Mouse (Mus musculus) MEL (cell line): ENCODE data around the gene Sstr3. TPM values are rescaled to one million over a fixed set of nuclear protein-coding genes. Genes with fewer than 3 reads are reported as not detected.
A peak's percentile ranks its signal among the peaks of the same experiment; 100 is the strongest.

Experiments
- DNase-seq: peaks from one replicate; pipeline ENCODE4 v3.0.0; 2011; ENCODE audit warnings: low read depth, low spot score
- H3K27ac ChIP-seq: 2 replicates; pipeline ENCODE4 v1.5.1; 2012; ENCODE audit warnings: low read depth, mild to moderate bottlenecking, control low read depth, low read length, moderate library complexity; ENCODE audit not compliant: control insufficient read depth
- H3K27me3 ChIP-seq, 2 experiments: fragments of 150-350 bp in 1 of 2; sonication (generic) in 1 of 2; 2 replicates each; pipeline ENCODE4 v1.6.1; 2012; ENCODE audit warnings: low read length in 2 of 2, mild to moderate bottlenecking in 2 of 2, improper control_type of control experiment in 1 of 2, moderate library complexity in 1 of 2; ENCODE audit not compliant: insufficient read depth in 2 of 2, control insufficient read depth in 1 of 2
- H3K36me3 ChIP-seq, 2 experiments: 2 replicates each; pipeline ENCODE4 v1.6.1; 2012 to 2014; ENCODE audit warnings: low read length in 2 of 2, improper control_type of control experiment in 1 of 2, inconsistent platforms in 1 of 2, mild to moderate bottlenecking in 1 of 2; ENCODE audit not compliant: insufficient read depth in 2 of 2, control insufficient read depth in 1 of 2
- H3K4me1 ChIP-seq, 2 experiments: fragments of 150-350 bp in 1 of 2; sonication (generic) in 1 of 2; 2 replicates each; pipeline ENCODE4 v1.6.1; 2012; ENCODE audit warnings: low read length in 2 of 2, improper control_type of control experiment in 1 of 2, mild to moderate bottlenecking in 1 of 2; ENCODE audit not compliant: insufficient read depth in 2 of 2, control insufficient read depth in 1 of 2
- H3K4me3 ChIP-seq, 2 experiments: fragments of 150-350 bp in 1 of 2; sonication (generic) in 1 of 2; 2 replicates each; pipeline ENCODE4 v1.5.1; 2012; ENCODE audit warnings: low read depth in 2 of 2, low read length in 2 of 2, mild to moderate bottlenecking in 2 of 2, moderate library complexity in 2 of 2, control low read depth in 1 of 2, improper control_type of control experiment in 1 of 2; ENCODE audit not compliant: control insufficient read depth in 1 of 2, insufficient read depth in 1 of 2
- H3K79me2 ChIP-seq: 2 replicates; pipeline ENCODE4 v1.6.1; 2012; ENCODE audit warnings: mild to moderate bottlenecking, low read length, moderate library complexity; ENCODE audit not compliant: control insufficient read depth, poor library complexity, insufficient read depth
- H3K9ac ChIP-seq: 2 replicates; pipeline ENCODE4 v1.6.1; 2012; ENCODE audit warnings: low read depth, mild to moderate bottlenecking, control low read depth, low read length, moderate library complexity; ENCODE audit not compliant: control insufficient read depth, poor library complexity, severe bottlenecking
- H3K9me3 ChIP-seq: fragments of 150-350 bp; sonication (generic); replicated peaks from 2 replicates; pipeline ENCODE4 v1.6.1; 2012; ENCODE audit warnings: mild to moderate bottlenecking, low read length, improper control_type of control experiment, moderate library complexity; ENCODE audit not compliant: insufficient read depth
- BHLHE40 ChIP-seq: IDR thresholded peaks from 2 replicates; pipeline ENCODE4 v1.6.1; 2012; ENCODE audit warnings: low read depth, mild to moderate bottlenecking, inconsistent platforms, low read length, improper control_type of control experiment, borderline replicate concordance
- CHD1 ChIP-seq: IDR thresholded peaks from 2 replicates; pipeline ENCODE4 v1.6.1; 2012; ENCODE audit warnings: low read depth, mild to moderate bottlenecking, inconsistent platforms, low read length, improper control_type of control experiment
- CHD2 ChIP-seq: IDR thresholded peaks from 2 replicates; pipeline ENCODE4 v1.6.1; 2011; ENCODE audit warnings: low read length, improper control_type of control experiment
- CTCF ChIP-seq, 3 experiments: IDR thresholded peaks in 2 of 3; conservative IDR thresholded peaks in 1 of 3; 2 replicates each; pipeline ENCODE4 v1.5.1; 2011 to 2012; ENCODE audit warnings: low read length in 3 of 3, low read depth in 2 of 3, mild to moderate bottlenecking in 2 of 3, improper control_type of control experiment in 1 of 3, inconsistent platforms in 1 of 3, mixed read lengths in 1 of 3, moderate library complexity in 1 of 3; ENCODE audit not compliant: control insufficient read depth in 1 of 3, insufficient read depth in 1 of 3, poor library complexity in 1 of 3, severe bottlenecking in 1 of 3
- E2F4 ChIP-seq: IDR thresholded peaks from 2 replicates; pipeline ENCODE4 v1.6.1; 2011; ENCODE audit warnings: low read depth, low read length, improper control_type of control experiment, borderline replicate concordance
- EP300 ChIP-seq, 2 experiments: IDR thresholded peaks; 2 replicates each; pipeline ENCODE4 v1.6.1; 2011; ENCODE audit warnings: improper control_type of control experiment in 2 of 2, low read length in 2 of 2, low read depth in 1 of 2, mild to moderate bottlenecking in 1 of 2
- GABPA ChIP-seq: IDR thresholded peaks from 2 replicates; pipeline ENCODE4 v1.6.1; 2012; ENCODE audit warnings: low read depth, mild to moderate bottlenecking, inconsistent platforms, low read length, improper control_type of control experiment, moderate library complexity
- GATA1 ChIP-seq: IDR thresholded peaks from 2 replicates; pipeline ENCODE4 v1.6.1; 2011; ENCODE audit warnings: low read depth, low read length, improper control_type of control experiment
- JUND ChIP-seq: IDR thresholded peaks from 2 replicates; pipeline ENCODE4 v1.6.1; 2011; ENCODE audit warnings: low read depth, mild to moderate bottlenecking, improper control_type of control experiment, low read length
- MAFK ChIP-seq: IDR thresholded peaks from 2 replicates; pipeline ENCODE4 v1.6.1; 2011; ENCODE audit warnings: low read depth, mild to moderate bottlenecking, low read length, improper control_type of control experiment, borderline replicate concordance
- MAZ ChIP-seq: IDR thresholded peaks from 2 replicates; pipeline ENCODE4 v1.6.1; 2012; ENCODE audit warnings: low read depth, mild to moderate bottlenecking, inconsistent platforms, low read length, improper control_type of control experiment
- MEF2A ChIP-seq: IDR thresholded peaks from 2 replicates; pipeline ENCODE4 v1.6.1; 2014; ENCODE audit warnings: low read depth, mild to moderate bottlenecking, inconsistent platforms, low read length, improper control_type of control experiment; ENCODE audit not compliant: poor library complexity, insufficient replicate concordance, severe bottlenecking; ENCODE audit errors: extremely low read depth
- MXI1 ChIP-seq: IDR thresholded peaks from 2 replicates; pipeline ENCODE4 v1.6.1; 2011; ENCODE audit warnings: mild to moderate bottlenecking, low read depth, low read length, improper control_type of control experiment
- MYB ChIP-seq: IDR thresholded peaks from 2 replicates; pipeline ENCODE4 v1.6.1; 2011; ENCODE audit warnings: mild to moderate bottlenecking, low read depth, low read length, improper control_type of control experiment
- MYC ChIP-seq: IDR thresholded peaks from 2 replicates; pipeline ENCODE4 v1.6.1; 2011; ENCODE audit warnings: low read depth, mild to moderate bottlenecking, low read length, improper control_type of control experiment, moderate library complexity
- NELFE ChIP-seq: IDR thresholded peaks from 2 replicates; pipeline ENCODE4 v1.6.1; 2011; ENCODE audit warnings: low read depth, low read length, improper control_type of control experiment
- NRF1 ChIP-seq: IDR thresholded peaks from 2 replicates; pipeline ENCODE4 v1.6.1; 2014; ENCODE audit warnings: low read depth, mild to moderate bottlenecking, inconsistent platforms, low read length, improper control_type of control experiment, moderate library complexity; ENCODE audit not compliant: poor library complexity, insufficient read depth, severe bottlenecking
- POLR2A ChIP-seq, 2 experiments: IDR thresholded peaks; 2 replicates each; pipeline ENCODE4 v1.6.1; 2011 to 2012; ENCODE audit warnings: low read length in 2 of 2, mild to moderate bottlenecking in 2 of 2, control low read depth in 1 of 2, improper control_type of control experiment in 1 of 2, low read depth in 1 of 2, moderate library complexity in 1 of 2; ENCODE audit not compliant: control insufficient read depth in 1 of 2, insufficient read depth in 1 of 2, poor library complexity in 1 of 2
- POLR2AphosphoS2 ChIP-seq: IDR thresholded peaks from 2 replicates; pipeline ENCODE4 v1.6.1; 2011; ENCODE audit warnings: low read length, improper control_type of control experiment
- POLR2AphosphoS5 ChIP-seq: IDR thresholded peaks from 2 replicates; pipeline ENCODE4 v1.6.1; 2012; ENCODE audit warnings: low read depth, borderline replicate concordance, mild to moderate bottlenecking, inconsistent platforms, low read length, moderate library complexity, mixed read lengths
- RAD21 ChIP-seq: IDR thresholded peaks from 2 replicates; pipeline ENCODE4 v1.6.1; 2011; ENCODE audit warnings: mild to moderate bottlenecking, low read depth, low read length, improper control_type of control experiment
- RCOR1 ChIP-seq: IDR thresholded peaks from 2 replicates; pipeline ENCODE4 v1.6.1; 2012; ENCODE audit warnings: low read depth, mild to moderate bottlenecking, inconsistent platforms, low read length, improper control_type of control experiment
- SIN3A ChIP-seq: IDR thresholded peaks from 2 replicates; pipeline ENCODE4 v1.6.1; 2012; ENCODE audit warnings: low read length, improper control_type of control experiment, inconsistent platforms
- SMC3 ChIP-seq: IDR thresholded peaks from 2 replicates; pipeline ENCODE4 v1.6.1; 2011; ENCODE audit warnings: low read depth, low read length, improper control_type of control experiment
- TAL1 ChIP-seq: IDR thresholded peaks from 2 replicates; pipeline ENCODE4 v1.6.1; 2012; ENCODE audit warnings: mild to moderate bottlenecking, inconsistent platforms, low read length, moderate library complexity, mixed read lengths
- TBP ChIP-seq: IDR thresholded peaks from 2 replicates; pipeline ENCODE4 v1.8.0; 2011; ENCODE audit warnings: low read depth, low read length, improper control_type of control experiment
- TCF12 ChIP-seq: IDR thresholded peaks from 2 replicates; pipeline ENCODE4 v1.6.1; 2014; ENCODE audit warnings: low read depth, mild to moderate bottlenecking, inconsistent platforms, low read length, improper control_type of control experiment, moderate library complexity
- USF2 ChIP-seq, 2 experiments: IDR thresholded peaks; 2 replicates each; pipeline ENCODE4 v1.6.1; 2011 to 2012; ENCODE audit warnings: improper control_type of control experiment in 2 of 2, low read length in 2 of 2, borderline replicate concordance in 1 of 2, inconsistent platforms in 1 of 2, low read depth in 1 of 2, mild to moderate bottlenecking in 1 of 2; ENCODE audit not compliant: insufficient read depth in 1 of 2
- ZC3H11A ChIP-seq: IDR thresholded peaks from 2 replicates; pipeline ENCODE4 v1.6.1; 2012; ENCODE audit warnings: low read depth, mild to moderate bottlenecking, inconsistent platforms, low read length, improper control_type of control experiment
- ZMIZ1 ChIP-seq: IDR thresholded peaks from 2 replicates; pipeline ENCODE4 v1.6.1; 2012; ENCODE audit warnings: low read depth, mild to moderate bottlenecking, inconsistent platforms, low read length, improper control_type of control experiment, moderate library complexity
- polyA plus RNA-seq, 2 experiments: library from polyadenylated mRNA; stranded (reverse) in 1 of 2; unstranded in 1 of 2; fragments of >175 nt in 1 of 2; fragments of >200 nt in 1 of 2; gene quantifications; 2 replicates each; pipeline versions ENCODE4 v1.2.1 to v1.2.4; 2012; ENCODE audit warnings: low replicate concordance in 2 of 2, low read depth in 1 of 2; ENCODE audit not compliant: insufficient read length in 2 of 2, insufficient read depth in 1 of 2, missing spikeins in 1 of 2
- total RNA-seq: library from RNA; depleted of rRNA; stranded (reverse); fragments of 300-350 nt; gene quantifications from 2 replicates; pipeline ENCODE4 v1.2.3, GENCODE M21; 2012

Sstr3 gene
- total and polyA plus RNA-seq, 3 experiments, result not detected

DNA sequence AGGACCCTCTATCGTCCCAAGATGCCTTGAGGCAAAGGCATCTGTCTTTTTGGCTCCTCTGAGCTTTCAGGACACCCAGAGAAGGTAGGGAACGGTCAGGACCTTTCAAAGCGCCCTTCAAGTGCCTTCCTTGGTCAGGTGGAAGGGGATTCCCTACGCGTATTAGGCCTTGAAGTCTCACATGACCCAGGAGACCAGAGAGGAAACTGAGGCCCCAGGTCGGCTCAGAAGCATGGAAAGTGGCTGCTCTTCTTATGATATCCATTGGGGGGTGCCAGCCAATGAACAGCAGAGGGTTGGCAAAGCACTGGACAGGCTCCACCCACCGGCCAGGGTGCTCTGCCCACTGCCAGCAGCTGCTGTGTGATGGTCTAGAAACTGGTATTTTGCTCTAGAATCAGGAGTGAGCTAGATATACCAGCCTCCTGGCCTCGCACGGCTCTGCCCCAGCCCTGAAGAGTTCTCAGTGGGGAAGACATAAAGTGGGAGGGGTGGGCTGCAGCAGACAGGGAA, 23.2 kb upstream of the Sstr3 start:
- H3K4me3 ChIP-seq, result no peak overlapping the region
- TF ChIP-seq SMC3, result no peak
- TF ChIP-seq E2F4, result no peak
- no peaks in the 10 kb centered on the region for H3K27me3 ChIP-seq
- H3K27ac ChIP-seq, result no peak overlapping the region
- no peak overlapping the region for H3K9ac ChIP-seq
- H3K4me1 ChIP-seq, result peaks cover 16 to 45% of the 10 kb centered on the region in 2 experiments
- peaks cover 10 to 38% of the 10 kb centered on the region in 2 experiments; a peak in 3 of 4 replicates for H3K36me3 ChIP-seq
- DNase-seq, result peak; percentile 26
- peaks cover 18% of the 10 kb centered on the region for H3K79me2 ChIP-seq
- no peaks in the 10 kb centered on the region for H3K9me3 ChIP-seq

DNA sequence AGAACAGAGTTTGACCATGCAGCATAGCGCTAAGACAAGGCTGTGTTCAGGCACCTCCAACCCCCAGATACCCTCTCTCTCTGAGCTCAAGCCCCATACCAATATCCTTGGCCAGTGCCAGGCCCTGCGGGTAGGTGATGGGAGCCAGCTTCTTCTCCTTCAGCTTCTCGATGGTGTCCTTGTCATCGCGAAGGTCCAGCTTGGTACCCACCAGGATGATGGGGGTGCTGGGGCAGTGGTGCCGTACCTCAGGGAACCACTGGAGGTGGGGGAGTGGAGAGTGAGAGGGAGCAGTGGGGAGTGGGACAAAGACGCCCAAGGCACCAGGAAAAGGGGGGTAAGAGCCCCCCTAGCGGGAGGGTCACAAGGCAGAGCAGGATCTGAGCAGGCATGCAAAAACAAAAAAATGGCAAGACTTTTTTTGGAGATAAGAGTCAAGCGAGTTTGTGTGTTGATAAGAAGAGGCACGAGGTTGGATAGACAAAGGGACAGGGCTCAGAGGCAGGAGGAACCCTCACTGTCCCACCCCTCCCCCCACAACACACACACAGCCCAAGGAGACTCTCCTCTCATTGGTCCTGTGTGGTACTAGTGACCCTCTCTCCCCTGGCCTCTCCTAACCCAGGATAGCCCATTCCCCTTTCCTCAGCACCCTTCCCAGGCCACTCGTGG, 20.4 kb upstream of the Sstr3 start:
- Histone ChIP-seq H3K79me2 (no peaks in the 10 kb centered on the region; the same call in none of the 2 replicates), H3K9me3 (no peaks in the 10 kb centered on the region), H3K4me3 (no peak overlapping the region), H3K27me3 (no peaks in the 10 kb centered on the region), H3K4me1 (peaks cover 16 to 31% of the 10 kb centered on the region in 2 experiments), H3K36me3 (peaks cover 5 to 27% of the 10 kb centered on the region in 2 experiments; a peak in 3 of 4 replicates), H3K9ac (peak overlapping the region; percentile 40), H3K27ac (peak overlapping the region; percentile 67)
- DNase-seq, result peak; percentile 53
- no peak for TF ChIP-seq SMC3
- no peak for TF ChIP-seq USF2 (IDR thresholded peaks at IDR 0.05; ENCODE audit: borderline replicate concordance in 1 of 2, insufficient read depth in 1 of 2, low read depth in 1 of 2, low read length in 2 of 2)
- no peak for TF ChIP-seq POLR2AphosphoS5
- peak; percentile 83 for TF ChIP-seq GATA1
- no peak; a peak in 1 of 6 replicates for TF ChIP-seq CTCF (IDR thresholded peaks at IDR 0.05 in 2 of 3, conservative IDR thresholded peaks at IDR 0.05 in 1 of 3; ENCODE audit: control insufficient read depth in 1 of 3, insufficient read depth in 1 of 3, low read depth in 2 of 3, low read length in 3 of 3, poor library complexity in 1 of 3, severe bottlenecking in 1 of 3)
- no peak for TF ChIP-seq JUND
- TF ChIP-seq TAL1, result 0 out of 2 replicates have a peak, but pooled peaks have one; percentile 10
- TF ChIP-seq MEF2A, result no peak
- TF ChIP-seq MYB, result no peak
- TF ChIP-seq NRF1, result no peak
- no peak for TF ChIP-seq TBP
- no peak for TF ChIP-seq E2F4
- no peak for TF ChIP-seq RAD21
- TF ChIP-seq EP300 (IDR thresholded peaks at IDR 0.05; ENCODE audit: low read depth in 1 of 2, low read length in 2 of 2), result peak; percentile 48 to 73
- peak; percentile 87 for TF ChIP-seq TCF12
- no peak for TF ChIP-seq POLR2A (IDR thresholded peaks at IDR 0.05; ENCODE audit: control insufficient read depth in 1 of 2, insufficient read depth in 1 of 2, low read depth in 1 of 2, low read length in 2 of 2, poor library complexity in 1 of 2)
- no peak for TF ChIP-seq CHD1
- TF ChIP-seq NELFE, result no peak
- TF ChIP-seq MAFK, result no peak
- no peak for TF ChIP-seq GABPA
- no peak for TF ChIP-seq RCOR1
- TF ChIP-seq MXI1, result no peak; the same call in 1 of the 2 replicates
- TF ChIP-seq ZMIZ1, result no peak
- peak; percentile 79 for TF ChIP-seq MYC
- peak; percentile 76; the same call in 1 of the 2 replicates for TF ChIP-seq MAZ
- no peak for TF ChIP-seq CHD2
- TF ChIP-seq POLR2AphosphoS2, result no peak
- TF ChIP-seq SIN3A, result no peak; the same call in 1 of the 2 replicates
- no peak for TF ChIP-seq ZC3H11A
- peak; percentile 75; the same call in 1 of the 2 replicates for TF ChIP-seq BHLHE40
